Mouse (Mus musculus) lung, postnatal 14 days (tissue): ENCODE results near the gene Hspb1.

ENCODE experiments used
- DNase-seq: peaks from one replicate; pipeline ENCODE4 v3.0.0; 2021

Hspb1 gene

DNA sequence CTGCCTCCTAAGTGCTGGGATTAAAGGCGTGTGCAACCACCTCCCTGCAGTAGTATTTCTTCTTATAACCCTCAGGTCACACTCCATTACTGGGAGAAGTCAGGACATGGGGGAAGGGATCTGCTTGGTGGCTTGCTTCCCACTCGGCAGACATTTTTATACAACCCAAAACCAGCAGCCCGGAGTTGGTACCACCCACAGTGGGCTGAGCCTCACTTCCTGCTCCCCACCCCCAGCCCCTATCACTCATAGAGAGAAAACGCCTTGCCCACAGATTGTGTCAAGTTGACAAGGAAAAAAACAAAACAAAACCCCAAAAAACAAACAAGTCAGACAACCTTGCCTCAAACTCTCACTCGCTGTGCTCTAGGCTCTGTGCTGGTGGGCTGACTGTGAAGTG is 25.5 kb downstream of the Hspb1 start:
- DNase-seq = no peak

DNA sequence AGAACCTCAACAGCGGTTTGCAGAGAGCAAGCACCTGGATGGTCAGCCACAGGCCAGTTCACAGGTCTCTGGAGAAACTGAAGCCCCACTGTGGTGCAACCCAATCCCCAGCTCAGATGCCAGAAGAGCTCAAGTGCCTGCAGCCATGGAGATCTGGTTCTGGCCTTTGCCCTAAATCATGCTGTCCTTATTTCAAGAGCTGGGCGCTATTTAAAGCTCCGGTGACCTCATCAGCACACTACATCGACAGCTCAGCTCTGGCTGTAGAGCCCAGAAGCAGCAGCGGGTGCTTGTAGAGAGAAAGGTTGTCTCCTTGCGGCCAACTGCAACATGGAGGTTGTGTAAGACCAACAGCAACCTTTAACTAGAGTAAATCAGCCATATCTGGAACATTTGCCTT is 26.4 kb downstream of the Hspb1 start:
- DNase-seq = peak; percentile 55

DNA sequence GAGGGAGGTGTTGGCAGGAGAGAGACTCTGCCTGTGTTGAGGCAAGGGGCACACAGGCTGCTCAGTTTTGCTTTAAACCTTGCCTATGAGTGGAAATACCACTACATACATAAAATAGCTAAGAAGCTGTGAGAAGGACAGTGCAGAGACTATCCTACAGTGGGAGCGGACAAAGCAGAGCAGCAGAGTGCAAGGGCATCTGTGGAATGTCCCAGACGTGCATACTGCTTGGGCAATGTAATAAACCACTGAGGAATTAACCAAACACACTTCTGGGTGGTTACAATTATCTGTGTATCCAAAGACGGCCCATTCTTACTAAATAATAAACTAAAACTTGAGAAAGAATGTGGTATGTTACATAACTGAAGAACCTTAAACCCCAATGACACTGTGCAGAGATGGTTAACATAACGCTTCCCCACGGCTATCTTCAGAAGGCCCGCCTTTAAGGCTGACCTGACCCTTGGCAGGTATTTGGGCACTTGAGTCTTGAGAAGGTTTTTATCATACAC is 28.4 kb downstream of the Hspb1 start:
- no peak for DNase-seq

DNA sequence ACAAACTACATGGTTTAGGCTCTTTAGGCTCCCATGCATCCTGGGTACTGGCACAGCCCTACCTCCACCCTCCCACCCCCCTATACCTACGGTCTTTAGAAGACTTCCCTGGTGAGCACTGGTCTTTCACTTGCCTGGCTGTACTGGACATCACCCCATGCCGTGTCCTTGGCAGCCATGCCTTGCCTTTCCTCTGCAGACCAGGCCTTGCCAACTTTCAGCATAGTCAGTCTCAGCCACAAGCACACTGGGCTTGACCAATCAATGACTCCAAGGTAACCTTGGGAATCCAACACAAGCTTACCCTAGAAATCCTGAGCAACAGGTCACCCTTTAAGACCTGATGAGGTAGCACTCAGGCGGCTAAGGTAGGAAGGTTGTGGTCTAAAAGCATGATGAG is 28.9 kb downstream of the Hspb1 start:
- DNase-seq = no peak

DNA sequence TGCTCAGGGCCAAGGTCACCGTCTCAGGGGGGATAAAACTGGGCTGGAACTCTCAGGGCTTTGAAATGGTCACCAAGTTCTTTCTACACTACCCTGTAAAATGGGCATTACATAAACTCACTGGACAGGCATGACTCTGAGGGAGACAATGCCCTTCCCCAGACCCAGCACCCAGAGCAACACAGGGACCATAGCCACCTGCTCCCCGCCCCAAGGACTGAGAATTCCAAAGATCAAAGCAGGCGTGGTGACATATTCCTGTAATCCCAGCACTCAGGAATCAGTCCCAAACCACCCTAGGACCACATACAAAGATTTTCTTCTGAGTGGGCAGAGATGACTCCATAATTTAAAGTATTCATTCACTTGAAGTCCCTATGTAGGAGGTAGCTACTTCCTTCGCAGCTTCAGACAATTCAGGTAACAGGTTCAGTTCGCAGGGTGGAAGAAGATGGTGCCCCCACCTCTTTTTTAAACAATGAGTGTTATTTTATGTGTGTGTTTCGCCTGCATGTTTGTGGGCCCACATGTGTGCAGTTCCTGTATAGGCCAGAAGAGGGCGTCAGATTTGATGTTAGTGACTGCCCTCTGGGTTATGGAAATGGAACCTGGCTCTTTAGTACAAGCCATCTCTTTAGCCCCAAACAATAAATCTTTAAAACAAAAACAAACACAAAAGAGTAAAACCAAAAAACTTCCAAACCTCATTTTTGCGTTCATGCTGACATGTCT is 29.8 kb downstream of the Hspb1 start:
- DNase-seq = no peak

DNA sequence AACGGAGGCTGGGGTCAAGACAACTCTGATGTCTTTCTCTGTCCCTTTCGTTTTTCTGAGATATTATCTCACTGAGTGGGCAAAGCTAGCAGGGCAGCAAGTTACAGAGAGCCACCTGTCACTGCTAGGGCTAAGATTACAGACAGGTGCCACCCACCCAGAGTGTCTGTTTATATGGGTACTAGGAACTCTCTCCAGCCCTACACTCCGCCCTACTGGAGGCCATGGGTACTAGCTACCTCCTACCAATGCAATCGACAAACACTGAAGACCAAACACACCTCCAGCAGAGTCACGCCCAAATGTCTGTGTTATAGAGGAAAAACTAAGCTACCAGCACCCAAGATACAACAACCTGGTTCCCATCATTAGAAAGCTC is 30.3 kb downstream of the Hspb1 start:
- DNase-seq = no peak

DNA sequence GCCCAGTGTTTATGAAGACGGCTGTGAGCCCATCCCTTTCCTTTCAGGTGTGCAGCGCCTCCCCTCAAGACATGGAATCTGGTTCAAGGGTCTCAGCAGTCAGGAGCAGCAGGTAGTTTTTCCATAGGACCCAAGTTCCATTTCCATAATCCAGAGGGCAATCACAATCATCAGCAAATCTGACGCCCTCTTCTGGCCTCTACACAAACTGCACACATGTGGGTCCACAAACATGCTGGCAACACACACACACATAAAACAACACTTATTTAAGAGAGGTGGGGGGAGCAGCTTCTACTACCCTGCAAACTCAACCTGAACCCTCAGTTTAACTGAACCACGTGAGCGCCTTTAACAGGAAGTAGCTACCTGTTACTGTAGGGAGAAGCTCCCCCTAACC is 30.9 kb downstream of the Hspb1 start:
- DNase-seq = no peak

DNA sequence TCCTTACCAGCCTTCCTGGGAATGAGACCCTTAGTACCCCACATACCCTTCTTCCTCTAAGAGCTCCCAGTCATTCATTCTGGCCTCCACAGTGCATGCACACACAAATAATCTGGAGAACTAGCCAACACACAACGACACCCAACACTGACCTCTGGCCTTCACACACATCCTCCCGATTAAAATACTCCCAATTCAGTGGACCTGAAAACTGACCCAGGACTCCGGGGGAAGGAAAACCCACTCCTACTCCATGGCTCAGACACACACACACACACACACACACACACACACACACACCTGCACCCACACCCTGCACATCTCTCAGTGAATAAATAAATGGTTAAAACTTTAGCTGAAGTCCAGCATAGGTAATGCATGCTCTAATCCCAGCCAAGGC is 32.2 kb downstream of the Hspb1 start:
- no peak for DNase-seq

DNA sequence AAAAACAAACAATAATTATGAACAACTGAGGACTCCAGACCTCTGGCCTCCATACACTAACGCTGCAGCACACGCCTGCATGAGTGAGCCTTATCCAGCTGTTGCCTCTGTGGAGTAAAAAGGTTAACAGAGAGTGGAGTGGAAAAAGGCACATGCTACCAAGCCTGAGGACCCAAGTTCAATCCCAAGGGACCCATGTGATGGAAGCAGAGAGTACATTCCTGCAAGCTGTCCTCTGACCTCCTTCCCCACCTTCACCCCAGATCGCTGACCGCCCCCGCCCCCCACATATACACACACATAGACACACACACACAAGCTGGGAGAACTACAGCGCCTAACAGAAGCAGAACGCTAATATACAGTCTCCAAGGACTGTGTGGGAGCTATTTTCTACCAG is 36.2 kb downstream of the Hspb1 start:
- no peak for DNase-seq

DNA sequence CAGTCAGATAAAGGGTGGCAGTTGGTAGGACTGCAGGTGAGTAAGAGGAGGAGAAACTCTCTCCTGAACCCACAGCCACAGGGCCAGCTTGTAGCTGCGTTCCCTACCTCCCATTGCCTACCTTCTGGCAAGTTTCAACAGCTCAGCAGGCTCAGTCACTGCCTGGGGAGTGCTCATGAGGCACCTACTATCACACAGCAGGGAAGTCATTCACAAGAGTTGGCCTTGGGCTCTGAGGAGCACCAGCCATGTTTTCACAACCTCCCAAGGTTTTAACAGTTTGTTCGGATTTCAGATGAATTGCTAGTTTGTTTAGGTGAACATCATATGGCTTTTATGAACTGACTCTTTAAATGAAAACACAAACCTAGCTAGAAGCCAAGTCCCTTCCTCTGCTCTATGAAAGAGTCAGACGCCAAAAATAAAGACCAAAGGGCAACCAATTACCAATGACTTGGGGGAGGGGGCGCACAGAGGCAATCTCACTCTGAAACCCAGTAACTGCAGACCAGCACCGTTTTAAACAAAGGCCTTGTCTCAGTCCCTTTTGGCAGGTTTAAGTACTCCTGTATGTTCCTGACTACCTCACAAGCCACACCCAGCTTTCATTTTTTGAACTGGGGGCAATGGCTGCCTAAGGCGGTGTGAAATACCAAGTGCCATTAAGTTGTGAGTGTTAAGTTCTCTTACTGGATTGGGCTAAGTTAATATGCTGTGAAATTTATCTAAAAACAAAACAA is 42.1 kb downstream of the Hspb1 start:
- DNase-seq = no peak

DNA sequence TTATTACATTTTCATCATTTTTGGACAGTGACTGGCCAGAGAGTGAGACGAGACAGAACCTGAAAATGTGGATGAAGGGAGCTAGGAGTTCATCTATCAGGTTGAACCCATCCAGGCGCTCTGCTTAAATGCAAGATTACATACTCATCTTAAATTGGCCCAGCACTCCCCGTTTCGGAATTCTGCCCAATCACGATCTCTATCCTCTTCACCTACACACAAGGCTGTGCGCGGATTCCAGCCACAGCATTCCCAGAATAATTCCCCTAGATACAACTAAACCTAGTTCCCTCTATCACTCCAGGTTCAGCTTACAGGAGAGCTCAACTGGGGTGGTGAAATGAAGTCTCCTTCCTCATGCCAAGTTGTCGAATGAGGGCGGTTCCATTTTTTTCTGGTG is 43.8 kb downstream of the Hspb1 start:
- no peak for DNase-seq

DNA sequence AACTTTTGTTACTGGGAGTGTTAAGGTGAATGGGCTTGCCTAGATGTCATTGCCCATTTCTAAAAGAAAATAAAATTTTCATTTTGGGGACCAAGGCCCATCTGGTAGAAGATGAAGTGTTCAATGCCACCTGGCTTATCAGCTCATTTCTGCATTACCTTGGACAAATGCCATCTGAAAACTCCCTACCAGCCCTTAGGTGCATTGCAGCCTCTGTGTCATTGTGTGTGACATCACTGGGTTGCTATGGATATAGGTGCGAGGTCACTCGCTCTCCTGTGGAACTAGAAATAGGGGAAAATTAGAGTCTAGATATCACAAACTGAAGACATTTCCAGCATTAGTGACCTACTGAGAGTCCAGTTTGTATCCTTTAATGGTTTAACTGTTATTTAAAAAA is 44.6 kb downstream of the Hspb1 start:
- DNase-seq = no peak

DNA sequence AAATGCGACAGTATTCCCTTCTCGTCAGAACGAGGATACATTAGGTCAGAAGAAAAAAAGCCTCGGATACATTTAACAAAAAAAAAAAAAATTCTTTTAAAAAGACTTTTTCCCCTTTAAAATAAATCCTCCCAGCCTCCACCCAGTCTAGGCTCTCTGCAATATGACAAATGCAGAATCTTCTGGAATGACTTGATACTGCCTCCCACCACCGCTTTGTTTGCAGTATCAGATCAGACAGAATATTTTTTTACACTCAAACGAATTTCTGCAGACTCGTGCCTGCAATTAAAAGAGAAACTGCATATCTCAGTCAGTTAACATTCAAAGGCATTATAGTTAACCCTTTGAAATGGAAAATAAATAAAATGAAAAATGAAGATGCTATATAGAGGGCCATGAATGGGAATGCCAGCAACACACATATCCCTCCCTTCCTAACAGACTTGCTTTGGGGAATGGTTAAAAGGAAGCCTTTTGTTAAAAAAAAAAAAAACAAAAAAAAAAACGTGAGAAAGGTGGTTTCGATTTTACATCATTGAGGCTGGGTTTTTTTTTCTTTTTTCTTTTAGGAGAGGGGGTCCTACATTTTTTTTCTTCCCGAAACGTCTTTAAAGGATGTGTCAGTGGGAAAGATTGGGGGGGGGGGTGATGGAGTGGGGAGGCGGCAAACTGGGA is 45.6 kb downstream of the Hspb1 start:
- DNase-seq = no peak

DNA sequence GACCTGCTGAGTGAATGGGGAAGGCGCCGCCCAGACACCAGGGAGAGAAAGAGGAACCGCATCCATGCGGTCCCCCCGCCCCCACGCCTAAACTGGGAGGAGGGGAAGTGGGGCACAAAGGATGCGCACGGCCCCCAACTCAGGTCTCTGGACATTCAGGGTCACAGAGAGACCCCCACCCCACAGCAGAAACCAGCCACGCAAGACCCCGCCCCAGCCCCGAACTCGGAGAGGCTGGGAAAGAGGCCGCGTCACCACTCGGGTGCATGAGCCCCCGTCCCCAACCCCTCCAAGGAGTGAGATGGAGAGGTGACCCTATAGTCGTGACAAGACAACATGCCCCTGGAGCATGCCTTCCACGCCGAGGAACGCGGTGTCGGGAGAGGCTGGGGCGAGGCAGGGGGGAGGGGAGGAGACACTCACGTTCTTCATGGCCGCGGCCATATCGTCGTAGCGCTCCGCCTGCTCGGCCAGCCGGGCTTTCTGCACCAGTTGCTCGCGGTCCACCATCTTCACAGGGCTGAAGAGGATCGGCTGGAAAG is 46.3 kb downstream of the Hspb1 start:
- DNase-seq = peak; percentile 60

DNA sequence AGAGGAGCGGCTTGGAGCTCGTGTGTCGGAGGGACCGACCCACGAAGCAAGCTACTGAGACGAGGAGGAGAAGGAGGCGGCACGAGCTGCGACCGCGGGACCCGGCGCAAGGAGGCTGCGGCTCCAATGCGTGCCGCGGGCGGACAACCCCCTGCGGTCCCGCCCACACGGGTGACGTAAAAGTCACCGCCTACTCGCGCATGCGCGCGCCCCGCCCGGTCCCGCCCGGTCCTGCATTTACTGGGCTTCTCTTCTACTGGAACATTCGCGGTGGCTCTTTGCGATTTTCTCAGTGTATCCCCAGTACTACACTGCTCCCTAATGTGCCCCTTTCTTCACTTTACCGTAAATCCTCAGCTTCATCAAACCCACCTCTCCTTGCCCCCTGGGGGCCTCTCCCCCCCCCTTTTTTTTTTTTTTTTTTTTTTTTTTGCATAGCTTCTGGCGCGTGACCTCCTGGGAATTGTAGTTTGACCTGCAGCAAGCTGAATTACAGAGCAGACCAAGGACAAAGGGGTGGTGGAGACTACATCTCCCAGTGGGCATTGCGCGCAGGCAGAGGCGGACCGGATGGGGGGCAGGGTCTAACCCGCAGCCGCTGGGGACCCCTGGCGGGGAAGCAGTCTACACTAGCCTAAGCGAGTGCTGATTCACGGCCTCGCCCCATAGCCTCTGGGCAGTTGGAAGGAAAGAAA is 46.9 kb downstream of the Hspb1 start, which contains the start of gene Ywhag:
Gene Ywhag, minus strand, starts transcription at position 136 of the 695 bp plus-strand sequence.
- DNase-seq = peak; percentile 98

DNA sequence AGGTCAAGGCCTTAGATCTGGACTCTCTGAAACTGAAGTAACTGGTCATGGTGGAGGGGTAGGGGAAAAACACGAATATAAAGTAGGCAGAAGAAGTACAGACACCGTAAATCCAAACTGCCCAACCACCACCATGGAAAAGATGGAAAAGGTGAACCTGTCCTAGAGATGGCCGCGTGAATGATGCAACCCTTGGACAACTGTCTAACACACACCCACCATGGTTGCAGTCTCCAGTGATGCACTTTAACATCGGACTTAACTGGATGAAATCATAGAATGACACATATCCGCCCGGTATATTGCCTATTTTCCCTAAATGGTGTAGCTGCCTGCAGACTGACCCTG is 47.4 kb downstream of the Hspb1 start:
- DNase-seq = no peak

DNA sequence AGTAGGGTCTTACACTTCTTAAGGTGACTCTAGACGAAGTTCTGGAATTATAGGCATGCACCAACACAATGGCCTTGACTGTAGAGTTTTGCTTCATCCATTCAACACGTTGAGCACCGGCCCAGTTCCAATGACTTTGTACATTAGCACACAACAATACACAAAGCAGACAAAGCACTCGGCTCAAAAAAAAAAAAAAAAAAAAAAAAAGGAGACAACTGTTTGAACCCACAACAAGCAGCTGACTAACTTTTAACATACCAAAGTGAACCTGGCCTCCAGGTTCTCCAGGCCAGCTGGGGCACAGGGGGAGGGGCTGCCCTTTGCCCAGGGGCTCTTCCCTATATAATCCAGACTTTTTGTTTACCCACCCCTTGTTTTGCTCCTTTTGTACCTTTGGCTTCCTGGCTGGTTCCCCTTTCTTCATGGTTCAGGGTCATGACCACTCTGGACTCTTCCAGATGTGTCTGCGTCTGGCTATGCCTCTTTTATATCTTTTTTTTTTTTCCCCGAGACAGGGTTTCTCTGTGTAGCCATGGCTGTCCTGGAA is 48.0 kb downstream of the Hspb1 start:
- no peak for DNase-seq
